Mouse (Mus musculus) common myeloid progenitor, adult 5-6 weeks (primary cell): ENCODE results near the gene Gm21783. TPM values are rescaled to one million over a fixed set of nuclear protein-coding genes. Genes with fewer than 3 reads are reported as not detected.
"Not testable (repeated sequence)": the region's sequence is repeated elsewhere in the genome, so short reads cannot be mapped to it uniquely, and the experiment has no call there.

ENCODE experiments used
- ATAC-seq: replicated peaks from 2 replicates; pipeline ENCODE4 v1.8.0; 2016; ENCODE audit warnings: low read depth, mild to moderate bottlenecking, moderate TSS enrichment, inconsistent platforms; ENCODE audit not compliant: poor library complexity, severe bottlenecking
- total RNA-seq: library from RNA; stranded (forward); fragments of 200-1000, 187-1606 nt; gene quantifications from 2 replicates; pipeline ENCODE4 v1.2.3, GENCODE M21; 2017

The Gm21783 gene
- total RNA-seq: not detected in 2 replicates

GRCm38 (mm10) chrY:44981163-44981562 lies at the start of gene Gm21783:
TSS of gene Gm21783 (minus strand) at chrY:44981263.
- ATAC-seq: not testable (repeated sequence)
